Mouse (Mus musculus): ENCODE measurements around the gene B3gnt4. TPM values are rescaled to one million over a fixed set of nuclear protein-coding genes. Genes with fewer than 3 reads are reported as not detected.
"Not testable (repeated sequence)": the region's sequence is repeated elsewhere in the genome, so short reads cannot be mapped to it uniquely, and the experiment has no call there.

Gene B3gnt4
- under 1 TPM; 0.48 to 0.56 TPM for total RNA-seq (2021)
- long read RNA-seq, experiment 1, result 0 reads
- long read RNA-seq, experiment 2, partial matches to known transcripts, result 0 of 1 reads
- long read RNA-seq, experiment 2, other reads (novel, unspliced or antisense), result 0 of 1 reads

GRCm38 (mm10) chr5:123510160-123510559 is at the start of gene B3gnt4:
Gene B3gnt4 (plus strand): TSS chr5:123510460.
- DNase-seq (ENCODE audit: low spot score in 2 of 2), result no peak

DNA sequence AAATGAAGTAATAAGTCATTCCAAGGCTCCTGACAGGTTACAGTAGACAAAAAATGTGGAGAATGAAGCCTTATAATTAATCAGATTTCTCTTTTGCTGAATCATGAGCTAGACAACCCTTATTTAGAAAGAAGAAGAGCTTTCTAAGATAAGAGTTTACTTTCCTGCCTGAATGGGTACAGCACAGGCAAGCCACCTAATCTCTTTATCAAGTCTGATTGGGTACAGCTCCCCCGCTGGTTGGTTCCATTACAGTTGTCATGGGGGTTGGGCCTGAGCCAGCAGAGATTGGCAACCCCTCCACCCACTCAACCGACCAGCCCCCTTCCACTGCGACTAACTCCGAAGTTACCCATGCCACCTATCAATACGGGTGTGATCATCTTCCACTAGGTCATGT is 48.8 kb upstream of the B3gnt4 start:
- no peak for DNase-seq (ENCODE audit: low spot score in 2 of 2)

GRCm38 (mm10) chr5:123464638-123465037 is 45.6 kb upstream of the B3gnt4 start:
- DNase-seq (ENCODE audit: low spot score in 2 of 2), result no peak

GRCm38 (mm10) chr5:123470784-123471400 is 39.4 kb upstream of the B3gnt4 start:
- no peak for DNase-seq (ENCODE audit: low spot score in 2 of 2)

GRCm38 (mm10) chr5:123473817-123474216 is 36.4 kb upstream of the B3gnt4 start:
- DNase-seq (ENCODE audit: low spot score in 2 of 2), result no peak

GRCm38 (mm10) chr5:123487659-123488395 is 22.4 kb upstream of the B3gnt4 start:
- no peak for DNase-seq (ENCODE audit: low spot score in 2 of 2)

DNA sequence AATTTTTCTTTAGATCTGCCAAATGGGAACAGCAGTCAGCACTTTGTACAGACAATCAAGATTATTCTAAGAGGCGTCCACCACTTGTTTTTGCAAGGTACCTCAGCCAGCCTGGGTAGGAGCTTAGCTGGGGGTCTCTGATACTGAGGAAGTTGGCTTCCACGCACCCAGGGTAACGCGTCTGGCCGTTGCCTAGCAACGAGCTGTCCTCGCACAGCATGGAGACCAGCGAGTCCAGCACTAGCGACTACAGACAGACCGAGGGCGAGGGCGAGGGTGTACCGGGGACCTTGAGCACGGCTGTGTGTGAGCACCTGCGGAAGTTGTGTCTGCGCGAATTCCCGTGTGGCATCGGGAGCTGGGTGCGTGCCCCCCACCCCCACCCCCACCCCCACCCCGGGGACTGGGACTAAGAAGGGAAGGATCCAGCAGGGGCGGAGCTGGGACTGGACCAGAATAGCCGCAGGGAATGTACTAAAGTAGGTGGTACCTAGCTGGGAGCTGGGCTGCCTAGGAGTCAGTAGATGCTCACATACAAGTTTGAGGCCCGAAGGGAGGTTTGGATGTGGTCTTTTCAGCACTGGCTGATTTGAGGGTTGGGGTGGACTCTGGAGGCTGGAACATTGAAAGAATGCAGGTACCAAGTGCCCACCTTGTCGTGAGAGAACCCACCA is 21.0 kb upstream of the B3gnt4 start, which contains the start of the genes Lrrc43 and Il31:
Gene Lrrc43, plus strand, starts transcription at position 194 of the 674 bp plus-strand sequence.
Gene Il31, minus strand, starts transcription at position 378 of the 674 bp plus-strand sequence.
- DNase-seq (ENCODE audit: low spot score in 2 of 2), result no peak

DNA sequence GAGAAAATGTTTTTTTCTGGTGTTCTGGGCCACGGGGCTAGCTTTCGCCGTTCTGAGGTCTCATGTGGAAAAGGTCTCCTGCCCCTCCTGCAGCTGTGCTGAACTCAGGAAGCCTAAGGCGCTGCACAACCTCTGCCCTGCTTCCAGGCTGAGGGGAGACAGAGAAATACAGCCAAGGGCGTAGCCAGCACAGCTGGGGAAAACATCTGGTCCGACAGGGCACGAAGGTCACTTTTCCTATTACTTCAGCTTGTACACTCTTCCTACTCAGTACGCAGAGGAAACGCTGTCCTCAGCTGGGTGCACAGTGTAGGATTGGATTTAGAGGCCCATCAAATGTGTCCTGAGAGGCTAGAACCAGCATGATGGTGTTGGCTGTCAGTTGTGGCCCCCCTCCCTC is 20.3 kb upstream of the B3gnt4 start:
- DNase-seq (ENCODE audit: low spot score in 2 of 2), result no peak

GRCm38 (mm10) chr5:123499717-123500116 is 10.5 kb upstream of the B3gnt4 start:
- DNase-seq (ENCODE audit: low spot score in 2 of 2), result no peak

- DNase-seq (ENCODE audit: low spot score in 2 of 2), result no peak
These were observed 8.3 kb upstream of the B3gnt4 start for GRCm38 (mm10) chr5:123501973-123502372.

- DNase-seq (ENCODE audit: low spot score in 2 of 2), result peak; percentile 51 to 59
These were observed 2.1 kb upstream of the B3gnt4 start for GRCm38 (mm10) chr5:123507936-123508723.

GRCm38 (mm10) chr5:123508921-123509320 is 1.3 kb upstream of the B3gnt4 start:
- DNase-seq (ENCODE audit: low spot score in 2 of 2), result no peak

DNA sequence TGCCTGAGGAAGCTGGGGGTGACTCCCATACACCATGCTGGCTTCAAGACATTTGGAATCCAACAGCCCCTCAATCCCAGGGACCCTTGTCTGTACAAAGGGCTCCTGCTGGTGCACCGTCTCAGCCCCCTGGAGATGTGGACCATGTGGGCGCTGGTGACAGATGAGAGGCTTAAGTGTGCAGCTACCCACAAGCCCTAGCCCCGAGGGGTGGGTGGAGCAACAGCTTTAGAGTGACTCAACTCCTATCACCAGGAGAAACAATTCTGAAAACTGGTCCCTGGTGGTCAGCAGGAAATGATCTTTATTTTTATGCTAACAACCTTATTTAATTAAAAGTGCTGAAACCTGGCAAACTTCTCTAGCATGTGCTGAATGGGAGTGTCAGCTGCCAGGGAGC is 1.2 kb downstream of the B3gnt4 start:
- not testable (repeated sequence) for DNase-seq (ENCODE audit: low spot score in 2 of 2)

DNA sequence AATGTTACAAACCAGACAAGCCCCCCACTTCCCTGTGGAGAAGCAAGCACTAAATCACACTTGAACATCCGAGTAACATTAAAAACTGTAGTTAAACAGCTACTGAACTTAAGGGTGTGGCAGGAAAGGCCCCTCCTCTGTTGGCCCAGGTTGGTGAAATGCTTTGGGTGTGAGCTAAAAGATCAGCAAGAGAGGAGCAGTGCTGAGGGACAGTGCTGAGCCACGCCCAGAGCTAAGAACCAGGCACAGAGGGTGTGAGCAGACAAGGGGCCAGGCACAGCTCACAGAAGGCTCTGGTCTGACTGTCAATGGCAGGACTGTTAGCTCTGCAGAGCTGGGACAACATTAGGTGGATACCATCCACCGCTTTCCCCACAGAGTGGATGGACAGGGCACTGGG is 1.8 kb downstream of the B3gnt4 start:
- DNase-seq (ENCODE audit: low spot score in 2 of 2), result no peak

DNA sequence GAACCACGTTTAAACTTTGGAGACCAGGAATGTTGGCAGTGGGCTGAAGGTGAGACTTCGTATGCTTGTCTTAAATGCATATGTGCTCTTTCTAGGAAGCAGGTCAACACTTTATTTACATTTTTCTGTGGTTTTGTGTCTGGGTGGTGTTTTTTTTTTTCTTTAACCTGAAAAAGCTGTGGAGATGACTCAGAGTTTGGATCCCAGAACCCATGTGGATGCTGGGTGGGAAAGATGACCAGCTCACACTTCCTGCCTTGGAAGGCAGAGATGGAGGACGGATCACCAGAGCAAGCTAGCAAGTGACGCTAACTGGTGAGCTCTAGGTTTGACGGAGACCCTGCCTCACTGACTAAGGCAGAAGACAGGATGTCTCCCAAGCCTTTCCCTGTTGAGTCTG is 4.6 kb downstream of the B3gnt4 start:
- no peak for DNase-seq (ENCODE audit: low spot score in 2 of 2)

GRCm38 (mm10) chr5:123520666-123521065 is 10.4 kb downstream of the B3gnt4 start:
- DNase-seq (ENCODE audit: low spot score in 2 of 2), result no peak

GRCm38 (mm10) chr5:123521621-123522020 is 11.4 kb downstream of the B3gnt4 start:
- DNase-seq (ENCODE audit: low spot score in 2 of 2), result no peak

GRCm38 (mm10) chr5:123522166-123522565 is 11.9 kb downstream of the B3gnt4 start:
- DNase-seq (ENCODE audit: low spot score in 2 of 2), result no peak

GRCm38 (mm10) chr5:123523692-123524392 is 13.6 kb downstream of the B3gnt4 start, which contains the start of gene Diablo:
Gene Diablo (minus strand): TSS chr5:123524176.
- DNase-seq (ENCODE audit: low spot score in 2 of 2), result peak; percentile 95 to 98

GRCm38 (mm10) chr5:123524393-123524750 is 14.1 kb downstream of the B3gnt4 start:
- no peak for DNase-seq (ENCODE audit: low spot score in 2 of 2)
